Mouse (Mus musculus): ENCODE results near the gene Acoxl.

The Acoxl gene

GRCm38 (mm10) chr2:127894890-127895289 lies 56.2 kb downstream of the Acoxl start:
- no peak for DNase-seq (ENCODE audit: low spot score in 2 of 2)

- no peak for DNase-seq (ENCODE audit: low spot score in 2 of 2)
These were observed 59.0 kb downstream of the Acoxl start for GRCm38 (mm10) chr2:127897718-127898117.

- no peak for DNase-seq (ENCODE audit: low spot score in 2 of 2)
These were observed 66.2 kb downstream of the Acoxl start for GRCm38 (mm10) chr2:127904918-127905317.

GRCm38 (mm10) chr2:127906973-127907678 lies 68.5 kb downstream of the Acoxl start:
- DNase-seq (ENCODE audit: low spot score in 2 of 2), result no peak

- no peak for DNase-seq (ENCODE audit: low spot score in 2 of 2)
These were observed 69.0 kb downstream of the Acoxl start for GRCm38 (mm10) chr2:127907679-127908042.

GRCm38 (mm10) chr2:127908881-127909280 lies 70.2 kb downstream of the Acoxl start:
- DNase-seq (ENCODE audit: low spot score in 2 of 2), result no peak

- DNase-seq (ENCODE audit: low spot score in 2 of 2), result no peak
These were observed 71.1 kb downstream of the Acoxl start for GRCm38 (mm10) chr2:127909790-127910189.

- no peak for DNase-seq (ENCODE audit: low spot score in 2 of 2)
These were observed 72.9 kb downstream of the Acoxl start for GRCm38 (mm10) chr2:127911579-127911978.

- DNase-seq (ENCODE audit: low spot score in 2 of 2), result no peak
These were observed 75.4 kb downstream of the Acoxl start for GRCm38 (mm10) chr2:127914047-127914446.

GRCm38 (mm10) chr2:127916804-127917410 lies 78.2 kb downstream of the Acoxl start:
- no peak for DNase-seq (ENCODE audit: low spot score in 2 of 2)

GRCm38 (mm10) chr2:127919740-127920139 lies 81.1 kb downstream of the Acoxl start:
- no peak for DNase-seq (ENCODE audit: low spot score in 2 of 2)

GRCm38 (mm10) chr2:127922036-127922901 lies 83.6 kb downstream of the Acoxl start:
- DNase-seq (ENCODE audit: low spot score in 2 of 2), result no peak

GRCm38 (mm10) chr2:127923077-127923680 lies 84.5 kb downstream of the Acoxl start:
- DNase-seq (ENCODE audit: low spot score in 2 of 2), result no peak

- DNase-seq (ENCODE audit: low spot score in 2 of 2), result no peak
These were observed 88.1 kb downstream of the Acoxl start for GRCm38 (mm10) chr2:127926679-127927324.

- peak in 1 of 2 experiments; percentile 3 for DNase-seq (ENCODE audit: low spot score in 2 of 2)
These were observed 89.0 kb downstream of the Acoxl start for GRCm38 (mm10) chr2:127927452-127928273.

GRCm38 (mm10) chr2:127928279-127928678 lies 89.6 kb downstream of the Acoxl start:
- no peak for DNase-seq (ENCODE audit: low spot score in 2 of 2)

- no peak for DNase-seq (ENCODE audit: low spot score in 2 of 2)
These were observed 90.2 kb downstream of the Acoxl start for GRCm38 (mm10) chr2:127928871-127929270.

GRCm38 (mm10) chr2:127929939-127930715 lies 91.5 kb downstream of the Acoxl start:
- DNase-seq (ENCODE audit: low spot score in 2 of 2), result no peak

- no peak for DNase-seq (ENCODE audit: low spot score in 2 of 2)
These were observed 92.9 kb downstream of the Acoxl start for GRCm38 (mm10) chr2:127931576-127931975.

- no peak for DNase-seq (ENCODE audit: low spot score in 2 of 2)
These were observed 94.9 kb downstream of the Acoxl start for GRCm38 (mm10) chr2:127933531-127933931.

Data from urinary bladder, adult 18-20 months (tissue).